Mouse (Mus musculus) liver, embryonic 14.5 days (tissue): Measurements from ENCODE around the gene Arhgef12. TPM values are rescaled to one million over a fixed set of nuclear protein-coding genes. Genes with fewer than 3 reads are reported as not detected.

ENCODE experiments used
- ATAC-seq: fragments of 200-750 bp; cut with Nextera tagmentation; 2 replicates; pipeline ENCODE4 v1.8.0; 2017; ENCODE audit warnings: moderate number of reproducible peaks, mild to moderate bottlenecking, moderate library complexity; ENCODE audit not compliant: insufficient read depth
- DNase-seq, 3 experiments: peaks; one replicate each; pipeline ENCODE4 v3.0.0-alpha.2; 2012 to 2013; ENCODE audit warnings: low read depth in 3 of 3, low spot score in 3 of 3
- H3K27ac ChIP-seq: fragments of 300-500 bp; sonication (generic); 2 replicates; pipeline ENCODE4 v1.5.1; 2014; ENCODE audit warnings: moderate library complexity, mild to moderate bottlenecking, control low read depth, inconsistent platforms
- H3K27me3 ChIP-seq: fragments of 300-500 bp; sonication (generic); 2 replicates; pipeline ENCODE4 v1.6.1; 2014; ENCODE audit warnings: mild to moderate bottlenecking, low read length, moderate library complexity; ENCODE audit not compliant: control insufficient read depth, insufficient read depth
- H3K36me3 ChIP-seq: fragments of 300-500 bp; sonication (generic); replicated peaks from 2 replicates; pipeline ENCODE4 v1.6.1; 2014; ENCODE audit warnings: low read depth; ENCODE audit not compliant: control insufficient read depth, insufficient read depth
- H3K4me1 ChIP-seq, 2 experiments: fragments of 200-500 bp in 1 of 2; fragments of 300-500 bp in 1 of 2; sonication (generic) in 1 of 2; replicated peaks; 2 replicates each; pipeline ENCODE4 v1.6.1; 2012 to 2014; ENCODE audit warnings: antibody characterized with exemption in 1 of 2, inconsistent platforms in 1 of 2, low read length in 1 of 2; ENCODE audit not compliant: control insufficient read depth in 2 of 2, insufficient read depth in 2 of 2
- H3K4me2 ChIP-seq: fragments of 300-500 bp; sonication (generic); 2 replicates; pipeline ENCODE4 v1.6.1; 2014; ENCODE audit warnings: low read depth, mild to moderate bottlenecking, control low read depth, moderate library complexity
- H3K4me3 ChIP-seq, 2 experiments: fragments of 200-500 bp in 1 of 2; fragments of 300-500 bp in 1 of 2; sonication (generic) in 1 of 2; 2 replicates each; pipeline ENCODE4 v1.5.1; 2012 to 2014; ENCODE audit warnings: low read depth in 2 of 2, low read length in 2 of 2, mild to moderate bottlenecking in 2 of 2, control low read depth in 1 of 2, inconsistent platforms in 1 of 2, moderate library complexity in 1 of 2; ENCODE audit not compliant: insufficient read depth in 1 of 2
- H3K9ac ChIP-seq: fragments of 300-500 bp; sonication (generic); replicated peaks from 2 replicates; pipeline ENCODE4 v1.6.1; 2014; ENCODE audit warnings: mild to moderate bottlenecking, control low read depth, moderate library complexity
- H3K9me3 ChIP-seq: fragments of 300-500 bp; sonication (generic); 2 replicates; pipeline ENCODE4 v1.6.1; 2016; ENCODE audit warnings: low read length, mixed read lengths; ENCODE audit not compliant: control insufficient read depth
- CTCF ChIP-seq: IDR thresholded peaks from 2 replicates; pipeline ENCODE4 v1.5.1; 2016; ENCODE audit warnings: antibody characterized with exemption, low read depth, control low read depth
- EP300 ChIP-seq: IDR thresholded peaks from 2 replicates; pipeline ENCODE4 v1.6.1; 2016; ENCODE audit warnings: antibody characterized with exemption, low read depth
- WGBS: fragments of 180-500 bp; shearing (Covaris S2); extraction: QIAGEN DNeasy Blood & Tissue Kit; methylation state at CpG from one replicate; pipeline ENCODE4 v1.1.7; 2014; ENCODE audit not compliant: insufficient replicate concordance; 5-methylcytosine and 5-hydroxymethylcytosine counted together
- polyA plus RNA-seq, 2 experiments: library from polyadenylated mRNA; depleted of rRNA in 1 of 2; stranded (reverse) in 1 of 2; unstranded in 1 of 2; fragments of >200 nt; fragmentation: Nextera tagmentation in 1 of 2; extraction: Ambion mirVana in 1 of 2; gene quantifications; 2 replicates each; pipeline versions ENCODE4 v1.2.1 to v1.2.3; 2012 to 2014

The Arhgef12 gene
- polyA plus RNA-seq, 2 experiments = 6.5 to 9.3 TPM

DNA sequence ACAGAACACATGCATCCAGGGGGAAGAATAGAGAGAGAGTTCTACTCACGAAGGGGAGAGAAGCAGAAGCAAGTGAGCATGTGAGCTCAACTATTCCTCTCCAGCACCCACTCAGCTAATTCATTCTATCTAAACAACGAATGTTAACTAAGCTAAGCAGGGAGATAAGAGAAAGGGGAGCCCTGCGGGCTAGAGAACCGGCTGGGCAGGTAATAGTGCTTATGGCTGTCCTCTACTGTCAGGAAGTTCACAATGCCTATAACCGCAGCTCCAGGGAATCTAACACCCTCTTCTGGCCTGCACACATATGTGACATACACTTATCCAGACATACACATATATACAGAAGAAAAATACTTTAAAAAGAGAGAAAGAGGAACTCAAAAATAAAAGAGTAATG is 79.3 kb downstream of the Arhgef12 start:
- Histone ChIP-seq H3K4me3 (no peak overlapping the region), H3K9me3 (no peaks in the 10 kb centered on the region), H3K27me3 (no peaks in the 10 kb centered on the region), H3K4me2 (no peak overlapping the region), H3K4me1 (no peaks in the 10 kb centered on the region), H3K27ac (no peak overlapping the region), H3K36me3 (no peaks in the 10 kb centered on the region; the same call in 1 of the 2 replicates), H3K9ac (no peak overlapping the region)
- 56% methylated on average over 5 of the region's 5 CpGs for whole genome bisulfite sequencing
- TF ChIP-seq EP300 = no peak
- TF ChIP-seq CTCF = no peak
- ATAC-seq (no peak), DNase-seq (no peak)

DNA sequence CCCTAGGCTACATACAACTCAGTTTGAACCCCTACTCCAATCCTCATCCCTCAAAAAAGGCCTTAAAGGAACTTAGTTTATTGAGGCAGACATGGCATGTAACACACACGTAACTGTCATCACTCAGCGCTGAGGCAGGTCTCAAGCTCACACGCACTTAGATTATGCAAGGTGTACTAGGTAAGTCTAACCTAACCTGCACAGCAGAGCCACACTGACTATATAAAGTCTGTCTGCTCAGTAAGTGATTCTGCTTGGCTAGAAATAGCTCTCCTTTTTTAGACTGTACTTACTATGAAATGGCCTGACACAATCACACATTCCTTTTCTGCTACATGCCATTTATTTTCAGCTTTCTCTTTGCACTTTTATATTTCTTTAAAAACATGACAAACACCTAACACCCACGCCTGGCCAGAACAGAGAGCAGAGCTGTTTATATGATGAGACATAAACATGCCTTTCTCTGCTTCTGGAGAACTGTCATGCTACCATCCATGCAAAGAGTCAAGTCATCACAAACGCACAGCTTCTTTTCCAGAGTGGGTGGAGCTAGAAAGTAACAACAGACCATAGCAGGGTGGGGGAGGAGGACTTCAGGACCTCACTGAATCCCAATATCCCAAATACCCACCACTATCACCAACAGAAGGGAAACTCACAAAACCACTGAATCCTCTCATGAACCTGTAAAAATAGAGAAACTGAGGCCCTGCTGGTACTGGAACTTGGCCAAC is 85.4 kb downstream of the Arhgef12 start:
- no peak overlapping the region for H3K27ac ChIP-seq
- no peak overlapping the region for H3K4me2 ChIP-seq
- no peaks in the 10 kb centered on the region for H3K4me1 ChIP-seq
- no peak overlapping the region for H3K4me3 ChIP-seq
- ATAC-seq (no peak), DNase-seq (no peak)
- 69% methylated on average over 5 of the region's 5 CpGs for WGBS
- TF ChIP-seq CTCF (no peak), EP300 (no peak)
- peaks cover 5% of the 10 kb centered on the region for H3K36me3 ChIP-seq
- no peak overlapping the region for H3K9ac ChIP-seq
- H3K9me3 ChIP-seq = no peaks in the 10 kb centered on the region
- no peaks in the 10 kb centered on the region for H3K27me3 ChIP-seq

DNA sequence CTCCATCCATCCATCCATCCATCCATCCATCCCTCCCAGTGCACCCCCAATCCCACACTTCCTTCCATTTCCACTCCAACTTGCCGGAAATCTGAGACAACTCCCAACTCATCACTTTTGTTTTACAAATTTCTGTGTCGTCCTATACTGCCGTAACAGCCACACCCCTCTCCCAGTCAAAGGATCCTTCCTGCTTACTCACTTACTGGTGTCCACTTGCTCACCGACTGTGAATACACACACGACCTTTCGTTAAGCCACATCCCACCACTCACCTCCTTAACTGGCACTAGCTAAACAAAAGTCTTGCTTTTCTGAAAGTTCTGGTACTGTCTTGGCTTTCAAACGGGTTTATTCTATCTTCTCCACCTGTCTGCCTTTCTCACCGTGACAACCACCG is 87.4 kb downstream of the Arhgef12 start:
- WGBS = 83% methylated on average over 9 of the region's 9 CpGs

DNA sequence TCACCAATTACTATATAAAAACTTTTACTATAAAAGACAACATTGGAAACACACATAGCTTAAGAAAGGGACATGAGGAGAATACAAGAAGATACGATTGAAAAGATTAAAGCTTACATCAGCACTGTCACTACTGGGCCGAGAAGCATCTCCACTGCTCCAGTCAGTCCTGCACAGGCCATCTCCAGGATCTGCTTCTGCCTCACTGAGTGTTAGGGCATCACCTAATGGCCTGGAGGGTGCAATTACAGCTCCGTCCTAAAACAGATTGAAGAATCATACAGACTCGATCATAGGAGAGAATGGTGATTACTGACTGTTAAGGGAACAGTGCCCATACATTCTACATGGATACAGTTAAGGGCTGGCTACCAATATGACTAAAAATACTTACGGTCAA is 91.3 kb downstream of the Arhgef12 start:
- Histone ChIP-seq H3K4me2 (no peak overlapping the region), H3K27ac (no peak overlapping the region), H3K4me3 (no peak overlapping the region), H3K36me3 (peaks cover 11% of the 10 kb centered on the region), H3K4me1 (no peaks in the 10 kb centered on the region), H3K9me3 (no peaks in the 10 kb centered on the region), H3K9ac (no peak overlapping the region), H3K27me3 (no peaks in the 10 kb centered on the region)
- WGBS = 69% methylated on average over 5 of the region's 5 CpGs
- TF ChIP-seq EP300 (no peak), CTCF (peak; percentile 47)
- DNase-seq = no peak
- ATAC-seq = no peak

More for the DNA sequence above, 87.4 kb downstream of the Arhgef12 start:
- Histone ChIP-seq H3K4me3 (no peak overlapping the region), H3K36me3 (peaks cover 8% of the 10 kb centered on the region), H3K27me3 (no peaks in the 10 kb centered on the region), H3K9ac (no peak overlapping the region), H3K4me2 (no peak overlapping the region), H3K4me1 (no peaks in the 10 kb centered on the region), H3K9me3 (no peaks in the 10 kb centered on the region), H3K27ac (no peak overlapping the region)
- ATAC-seq (no peak), DNase-seq (no peak)
- TF ChIP-seq EP300 (no peak), CTCF (no peak)

DNA sequence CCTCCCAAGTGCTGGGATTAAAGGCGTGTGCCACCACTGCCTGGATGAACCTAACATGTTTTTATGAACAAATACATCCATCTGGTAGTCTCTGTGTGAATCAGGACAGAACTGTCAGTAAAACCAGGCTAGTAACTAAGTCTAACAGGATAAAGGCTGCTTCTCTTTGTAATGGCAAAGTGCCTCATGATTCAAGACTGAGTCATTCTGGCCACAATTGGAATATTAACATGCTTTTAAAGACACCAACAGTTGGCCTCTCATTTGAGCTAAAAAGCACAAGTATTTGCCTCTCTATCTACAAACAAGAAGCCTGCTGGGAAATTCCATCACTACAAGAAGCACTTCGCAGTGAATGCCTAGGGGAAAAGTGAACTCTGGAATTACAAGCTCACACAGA is 91.7 kb downstream of the Arhgef12 start:
- Histone ChIP-seq H3K27ac (no peak overlapping the region), H3K9ac (no peak overlapping the region), H3K4me2 (no peak overlapping the region), H3K9me3 (no peaks in the 10 kb centered on the region), H3K36me3 (peaks cover 11% of the 10 kb centered on the region), H3K4me3 (no peak overlapping the region), H3K4me1 (no peaks in the 10 kb centered on the region), H3K27me3 (no peaks in the 10 kb centered on the region)
- TF ChIP-seq CTCF (no peak), EP300 (no peak)
- ATAC-seq (no peak), DNase-seq (no peak)
- WGBS = 74% methylated on average over 2 of the region's 2 CpGs
